Mouse (Mus musculus) urinary bladder, postnatal 10 days (tissue): ENCODE data around the gene Mier1.

Source experiments
- DNase-seq: peaks from one replicate; pipeline ENCODE4 v3.0.0; 2022; ENCODE audit warnings: low spot score

Mier1 gene

DNA sequence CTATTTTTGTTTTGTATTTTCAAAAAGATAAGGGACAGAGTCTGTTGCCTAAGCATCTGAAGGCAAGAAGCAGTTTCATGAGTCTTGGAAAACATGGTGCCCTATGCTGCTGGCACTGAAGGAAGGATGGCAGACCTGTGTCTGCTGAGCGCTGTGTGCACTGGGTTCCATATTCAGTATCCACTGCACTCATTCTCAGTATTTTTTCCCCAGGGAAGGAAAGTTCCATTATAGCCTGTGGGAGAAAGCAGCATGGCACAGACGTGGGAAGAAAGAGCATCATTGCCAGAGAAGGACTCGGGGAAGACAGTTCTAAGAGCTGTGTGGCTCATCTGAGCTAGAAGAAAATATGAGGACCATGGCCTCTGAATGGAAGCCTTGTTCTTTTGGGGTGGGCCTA lies 57.1 kb downstream of the Mier1 start:
- DNase-seq = no peak

GRCm38 (mm10) chr4:103173507-103173906 lies 59.3 kb downstream of the Mier1 start:
- no peak for DNase-seq

DNA sequence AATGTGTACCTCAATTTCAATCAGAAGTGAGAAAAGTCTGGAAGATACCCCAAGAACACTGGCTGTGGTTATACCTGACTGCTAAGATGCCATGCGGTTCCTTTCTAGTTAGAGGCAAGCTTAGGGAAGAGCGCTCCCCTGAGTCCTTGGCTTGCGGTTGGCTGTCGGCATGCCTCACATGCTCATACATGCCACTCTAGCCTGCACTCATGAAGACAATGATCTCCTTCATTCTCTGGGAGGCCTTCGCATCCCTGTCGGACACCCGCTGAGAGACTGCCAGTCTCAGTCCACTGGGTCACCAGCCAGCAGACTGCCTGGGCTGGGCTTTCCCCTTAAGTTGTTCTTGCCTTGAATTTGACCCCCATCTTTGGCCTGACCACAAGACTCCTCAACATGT lies 59.8 kb downstream of the Mier1 start:
- no peak for DNase-seq

DNA sequence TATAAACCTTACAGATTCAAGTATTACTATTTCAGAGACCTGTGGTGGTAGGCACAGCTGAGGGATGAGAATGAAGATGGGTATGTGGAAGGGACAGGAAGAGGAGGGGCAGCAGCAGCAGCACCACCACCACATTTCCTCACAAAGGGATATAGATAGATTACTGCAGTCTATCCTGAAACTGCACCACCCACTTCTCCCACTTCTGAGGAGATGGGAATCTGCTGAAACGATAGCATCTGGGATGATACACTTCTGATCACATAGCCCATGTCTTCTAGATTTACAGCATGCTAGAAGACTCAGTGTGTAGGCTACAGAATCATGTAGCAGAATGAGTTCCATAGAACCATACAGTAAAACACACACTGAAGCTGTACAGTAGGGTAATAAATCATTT lies 63.5 kb downstream of the Mier1 start:
- DNase-seq = no peak

DNA sequence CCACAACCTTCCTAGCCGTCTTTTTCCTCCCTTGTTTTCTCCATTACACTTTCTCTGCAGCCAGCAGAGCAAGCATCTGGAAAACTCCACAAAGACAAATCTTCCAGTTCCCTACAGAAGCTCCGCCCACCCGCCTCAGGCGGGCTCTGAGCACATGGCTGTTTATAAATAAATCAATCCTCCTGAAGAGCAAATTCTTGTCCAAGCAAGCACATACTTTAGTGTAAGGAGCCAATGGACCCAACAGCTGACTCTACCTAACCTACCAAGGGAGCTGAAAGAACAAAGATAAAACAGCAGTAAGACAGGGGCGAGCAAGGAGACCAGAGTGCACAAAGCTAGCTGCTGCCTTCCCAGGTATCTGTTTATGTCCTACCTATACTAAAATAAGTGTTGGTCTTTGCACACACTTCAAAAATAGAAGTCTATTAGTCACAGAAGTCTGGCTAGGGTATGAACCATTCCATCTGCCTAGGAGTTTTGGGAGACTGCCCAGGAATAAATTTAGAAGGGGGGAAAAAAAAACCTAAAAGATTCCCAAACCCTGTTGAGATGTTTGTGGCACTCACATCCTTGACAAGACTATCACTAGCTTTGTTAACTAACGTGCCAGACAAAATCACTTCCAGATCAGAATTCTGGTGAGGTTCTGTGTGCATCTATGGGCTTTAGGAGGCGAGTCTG lies 64.6 kb downstream of the Mier1 start:
- no peak for DNase-seq

DNA sequence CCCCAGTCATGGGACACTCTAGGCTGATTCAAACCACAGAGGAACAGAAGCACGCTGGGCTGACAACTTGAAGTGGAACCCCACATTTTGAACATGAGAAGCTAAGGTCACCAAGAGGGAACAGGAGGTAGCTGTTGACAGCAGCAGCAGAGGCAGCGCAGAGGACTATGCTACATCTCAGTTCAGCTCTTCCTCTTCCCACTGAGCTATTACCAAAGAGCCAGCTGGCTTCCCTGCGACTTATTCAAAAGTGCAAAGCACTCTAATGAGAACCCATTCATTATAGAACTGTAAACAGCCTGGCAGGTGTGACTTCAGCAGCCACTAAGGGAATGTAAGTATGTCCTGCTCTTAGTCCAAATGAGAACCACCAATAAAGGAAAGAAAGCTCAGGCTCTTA lies 65.4 kb downstream of the Mier1 start:
- DNase-seq = no peak

DNA sequence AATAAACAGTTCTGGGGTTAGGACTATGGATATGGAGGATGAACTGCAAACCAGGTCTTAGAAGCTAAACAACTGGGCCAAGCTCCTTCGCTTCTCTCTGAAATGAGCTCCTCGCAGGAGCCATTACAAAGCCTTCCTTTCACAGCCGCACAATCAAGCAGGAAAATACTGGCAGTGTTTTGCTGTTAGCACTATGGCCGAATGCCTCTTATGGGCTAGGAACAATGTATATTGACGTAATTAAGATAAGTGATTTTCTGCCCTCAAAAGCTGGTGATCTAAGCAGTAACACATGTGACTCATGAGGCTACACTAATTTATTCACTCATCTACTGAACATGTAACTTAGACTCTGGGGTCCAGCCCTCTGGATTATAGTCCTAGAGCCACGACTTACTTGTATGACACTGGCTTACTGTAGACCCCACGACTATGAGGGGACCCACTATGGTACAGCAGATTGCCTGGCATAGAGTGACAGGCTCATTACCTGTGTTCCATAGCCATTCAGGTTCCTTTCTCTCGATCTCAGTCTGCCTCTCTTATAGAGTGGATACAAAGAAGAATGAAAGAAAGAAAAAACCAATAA lies 66.2 kb downstream of the Mier1 start:
- DNase-seq = no peak

GRCm38 (mm10) chr4:103188786-103189640 lies 74.8 kb downstream of the Mier1 start:
- DNase-seq = no peak

- no peak for DNase-seq
Observed at GRCm38 (mm10) chr4:103192421-103192820, 78.2 kb downstream of the Mier1 start.

DNA sequence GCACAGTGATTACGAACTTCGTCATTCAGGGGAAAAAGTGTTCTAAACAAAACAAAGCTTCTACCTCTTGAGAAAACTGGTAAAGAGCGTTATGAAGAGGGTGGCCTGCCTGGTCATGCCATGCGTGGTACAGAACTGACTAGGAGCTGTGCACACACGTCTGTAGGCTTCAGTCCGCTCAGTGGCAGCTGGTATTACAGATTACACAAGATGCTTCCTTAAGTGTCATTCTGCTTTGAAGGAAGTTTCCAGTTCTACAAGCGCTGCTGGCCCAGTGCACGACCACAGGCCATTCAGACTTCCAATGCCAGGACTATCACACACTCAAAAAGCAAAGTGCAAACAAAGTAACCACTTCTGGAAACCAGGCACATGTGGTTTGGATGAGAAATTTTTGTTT lies 83.2 kb downstream of the Mier1 start:
- no peak for DNase-seq

DNA sequence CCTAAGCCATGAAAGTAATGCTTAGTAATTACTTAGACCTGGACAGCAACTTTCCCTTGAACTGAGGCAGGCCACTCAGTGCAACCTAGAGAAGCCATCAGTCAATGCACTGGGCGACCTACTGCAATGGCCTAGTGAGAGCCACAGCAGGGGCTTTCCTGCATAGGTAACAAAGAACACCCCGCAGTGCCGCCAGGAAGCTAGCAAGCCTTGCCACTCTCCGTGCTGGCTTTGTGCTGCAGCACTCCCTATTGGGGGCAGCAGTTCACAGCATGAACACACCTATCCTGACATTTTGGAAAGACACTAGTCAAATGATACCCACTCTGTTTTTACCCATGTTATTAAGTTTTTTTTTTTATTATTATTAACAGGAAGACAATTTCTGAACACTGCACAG lies 84.9 kb downstream of the Mier1 start:
- no peak for DNase-seq

DNA sequence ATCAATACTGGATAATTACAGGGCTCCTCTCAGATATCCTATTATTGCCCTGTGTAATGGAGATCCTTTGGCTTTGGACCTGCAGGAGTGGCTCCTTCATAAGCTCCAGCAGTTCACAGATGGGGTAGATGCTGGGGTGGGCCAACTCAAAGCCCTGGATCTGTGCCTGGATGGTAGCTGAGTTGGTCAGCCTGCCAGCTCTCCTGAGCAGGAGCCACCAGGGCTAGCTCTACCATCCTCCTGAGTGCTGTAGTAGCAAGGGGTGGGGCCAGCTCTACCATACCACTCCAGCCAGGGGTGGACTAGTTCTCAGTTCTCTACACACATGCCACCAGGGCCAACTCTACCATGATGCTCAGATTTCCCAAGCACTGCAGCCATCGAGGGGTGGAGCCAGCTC lies 85.9 kb downstream of the Mier1 start:
- no peak for DNase-seq

DNA sequence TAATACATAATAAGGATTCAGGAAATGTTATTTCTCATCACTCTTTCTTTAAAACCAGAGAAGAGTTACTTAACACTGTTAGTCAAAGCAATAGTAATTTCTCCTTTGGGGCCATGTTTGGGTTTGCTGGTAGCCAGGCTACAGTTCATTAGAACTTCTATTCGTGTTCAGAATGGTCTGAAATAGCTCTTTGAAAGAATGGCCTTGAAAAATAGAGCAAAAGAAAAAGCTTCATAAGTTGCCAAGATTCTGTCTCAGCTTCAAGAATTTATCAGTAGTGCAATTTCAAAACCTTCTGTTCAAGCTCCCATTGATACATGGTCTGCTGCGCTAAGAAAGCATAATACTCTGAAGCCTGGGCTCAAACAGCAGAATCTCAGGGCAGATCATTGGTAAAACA lies 89.5 kb downstream of the Mier1 start:
- no peak for DNase-seq

GRCm38 (mm10) chr4:103208553-103208952 lies 94.4 kb downstream of the Mier1 start:
- DNase-seq = no peak

DNA sequence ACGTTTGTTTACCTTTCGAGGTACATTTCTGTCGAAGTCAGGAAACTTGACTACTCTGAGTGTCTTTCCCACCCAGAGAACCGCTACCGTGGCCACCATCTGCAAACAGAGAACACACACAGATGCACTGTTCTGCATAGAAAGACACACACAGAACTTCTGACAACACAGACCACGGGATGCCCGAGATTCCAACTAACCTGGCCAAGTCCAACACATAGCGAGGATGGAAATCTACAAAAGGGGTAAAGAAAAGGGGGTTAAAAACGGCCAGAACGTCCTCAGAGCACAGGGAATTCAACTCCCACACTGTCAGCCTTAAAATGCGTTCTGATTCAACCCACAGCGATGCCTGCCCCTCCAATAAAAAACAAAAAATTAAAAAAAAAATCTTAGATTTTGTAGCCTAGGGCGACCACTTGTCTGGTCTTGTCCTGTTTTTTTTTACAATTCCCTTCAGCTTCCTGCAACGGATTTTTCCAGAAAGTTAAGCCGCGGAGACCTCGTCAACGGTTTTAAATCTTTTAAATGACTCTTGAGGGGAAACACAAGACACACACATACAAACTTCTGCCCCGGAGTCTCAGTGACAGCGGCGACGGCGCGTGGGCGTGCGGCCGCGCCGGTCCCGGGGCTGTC lies 99.8 kb downstream of the Mier1 start:
- DNase-seq = no peak

GRCm38 (mm10) chr4:103214498-103214924 lies 100.3 kb downstream of the Mier1 start:
- no peak for DNase-seq
